ENCODE assay signal across 9 mouse cellular contexts in genomic region chr2:156996576-156996975, GRCm38 (mm10). TPM values are rescaled to one million over a fixed set of nuclear protein-coding genes. Genes with fewer than 3 reads are reported as not detected.
DNase-seq lines count a peak whose midpoint lies in the region; ATAC-seq and TF ChIP-seq lines count a peak whose summit lies in the region.
"Had no signal": no experiment of that assay in that cellular context is flagged by ENCODE, and none has a peak within 500 bp of the region (broad histone marks: within the 10 kb centered on the region; RNA-seq: fewer than 3 reads in every experiment).

No protein-coding gene starts in this region.

- no peak overlapping the region for H3K27ac ChIP-seq in forebrain, embryonic 11.5 days (ENCODE audit: low read depth, low read length)
- no peak overlapping the region for H3K27ac ChIP-seq in forebrain, embryonic 15.5 days (replicated peaks)
- no peak overlapping the region for H3K27ac ChIP-seq in liver, adult 2 months (replicated peaks; ENCODE audit: insufficient read depth, low read depth, low read length)
- no peak overlapping the region for H3K27ac ChIP-seq in liver, embryonic 12.5 days
- H3K27ac ChIP-seq: heart, embryonic 15.5 days had no signal

- H3K4me1 ChIP-seq in forebrain, embryonic 11.5 days (replicated peaks; ENCODE audit: control insufficient read depth, insufficient read depth, low read length): no peaks in the 10 kb centered on the region
- H3K4me1 ChIP-seq in forebrain, embryonic 15.5 days: no peaks in the 10 kb centered on the region
- H3K4me1 ChIP-seq in liver, adult 2 months (ENCODE audit: control insufficient read depth, insufficient read depth, low read length): no peaks in the 10 kb centered on the region
- H3K4me1 ChIP-seq in liver, embryonic 12.5 days: peaks cover 8% of the 10 kb centered on the region; the same call in 1 of the 2 replicates
- H3K4me1 ChIP-seq: heart, embryonic 15.5 days had no signal

- TF ChIP-seq CTCF in liver, adult 2 months (IDR thresholded peaks at IDR 0.05; ENCODE audit: low read depth, low read length): peak; percentile 60

- H3K9me3 ChIP-seq in forebrain, embryonic 11.5 days (ENCODE audit: control insufficient read depth, low read length): no peaks in the 10 kb centered on the region
- H3K9me3 ChIP-seq in forebrain, embryonic 15.5 days: no peaks in the 10 kb centered on the region
- no peaks in the 10 kb centered on the region for H3K9me3 ChIP-seq in liver, embryonic 12.5 days (replicated peaks)
- H3K9me3 ChIP-seq: heart, embryonic 15.5 days had no signal

- H3K27me3 ChIP-seq in forebrain, embryonic 11.5 days (ENCODE audit: control insufficient read depth, insufficient read depth, low read length): no peaks in the 10 kb centered on the region
- H3K27me3 ChIP-seq in forebrain, embryonic 15.5 days: no peaks in the 10 kb centered on the region
- no peaks in the 10 kb centered on the region for H3K27me3 ChIP-seq in liver, adult 2 months (ENCODE audit: control insufficient read depth, insufficient read depth, low read length)
- no peaks in the 10 kb centered on the region for H3K27me3 ChIP-seq in liver, embryonic 12.5 days (replicated peaks)
- H3K27me3 ChIP-seq: heart, embryonic 15.5 days had no signal

- no peak overlapping the region for H3K4me2 ChIP-seq in forebrain, embryonic 11.5 days (ENCODE audit: low read depth, low read length, severe bottlenecking)
- H3K4me2 ChIP-seq in forebrain, embryonic 15.5 days (replicated peaks): no peak overlapping the region
- H3K4me2 ChIP-seq in liver, embryonic 12.5 days: no peak overlapping the region
- H3K4me2 ChIP-seq: heart, embryonic 15.5 days had no signal

- H3K9ac ChIP-seq in forebrain, embryonic 11.5 days (ENCODE audit: low read length): no peak overlapping the region
- no peak overlapping the region for H3K9ac ChIP-seq in forebrain, embryonic 15.5 days (replicated peaks)
- no peak overlapping the region for H3K9ac ChIP-seq in liver, adult 2 months (ENCODE audit: low read depth, low read length)
- H3K9ac ChIP-seq in liver, embryonic 12.5 days: no peak overlapping the region
- H3K9ac ChIP-seq: heart, embryonic 15.5 days had no signal

- WGBS in forebrain, embryonic 11.5 days: 78% methylated on average over 6 of the region's 6 CpGs
- WGBS in forebrain, embryonic 15.5 days: 73% methylated on average over 6 of the region's 6 CpGs
- WGBS in liver, adult 2 months: 58% methylated on average over 6 of the region's 6 CpGs
- 63% methylated on average over 6 of the region's 6 CpGs for WGBS in liver, embryonic 12.5 days (ENCODE audit: insufficient replicate concordance)

- H3K36me3 ChIP-seq in forebrain, embryonic 11.5 days (ENCODE audit: control insufficient read depth, insufficient read depth, low read length): no peaks in the 10 kb centered on the region; the same call in 1 of the 2 replicates
- peaks cover 3% of the 10 kb centered on the region; the same call in 1 of the 2 replicates for H3K36me3 ChIP-seq in forebrain, embryonic 15.5 days
- H3K36me3 ChIP-seq in liver, adult 2 months (ENCODE audit: control insufficient read depth, insufficient read depth, low read length): no peaks in the 10 kb centered on the region
- peaks cover 90% of the 10 kb centered on the region for H3K36me3 ChIP-seq in liver, embryonic 12.5 days

- peak; percentile 50 for DNase-seq in forebrain, embryonic 11.5 days (ENCODE audit: low spot score)
- DNase-seq in liver, adult 2 months (ENCODE audit: extremely low read depth, low read depth, low spot score): peak; percentile 59
- peak; percentile 40 to 57 for DNase-seq in adrenal gland, postnatal 36 days
- DNase-seq in kidney, postnatal 10 days: peak; percentile 78
- DNase-seq in retina, postnatal 7 days (ENCODE audit: low read depth, low spot score): peak; percentile 72

- TF ChIP-seq POLR2A in liver, adult 2 months (IDR thresholded peaks at IDR 0.05; ENCODE audit: extremely low read depth, insufficient read depth, low read length): no peak

- peaks cover 2% of the 10 kb centered on the region; the same call in 1 of the 2 replicates for H3K79me2 ChIP-seq in liver, adult 2 months (ENCODE audit: control insufficient read depth, insufficient read depth, low read length)

- no peak overlapping the region for H3K4me3 ChIP-seq in forebrain, embryonic 11.5 days (ENCODE audit: low read depth, low read length)
- H3K4me3 ChIP-seq in forebrain, embryonic 15.5 days: no peak overlapping the region
- no peak overlapping the region for H3K4me3 ChIP-seq in liver, adult 2 months (ENCODE audit: insufficient read depth, low read depth, low read length)
- H3K4me3 ChIP-seq in liver, embryonic 12.5 days: no peak overlapping the region
- H3K4me3 ChIP-seq: heart, embryonic 15.5 days had no signal

- no peak for ATAC-seq in forebrain, embryonic 11.5 days (replicated peaks; ENCODE audit: low FRiP score)
- no peak for ATAC-seq in forebrain, embryonic 15.5 days (replicated peaks)
- ATAC-seq in liver, embryonic 12.5 days: no peak
- ATAC-seq in erythroblast, adult 5-6 weeks (replicated peaks; ENCODE audit: low FRiP score, poor library complexity, severe bottlenecking): no peak

RNA-seq across cellular contexts. Expression of gene Ndrg3, which starts 4.7 kb away (rescaled TPM):
- polyA plus RNA-seq in forebrain, embryonic 11.5 days (2014; fragmentation: Nextera tagmentation; extraction: Ambion mirVana): 51.1 and 51.5 TPM in 2 replicates
- 121 and 123 TPM in 2 replicates for polyA plus RNA-seq in forebrain, embryonic 15.5 days (2015; fragmentation: Nextera tagmentation; extraction: Ambion mirVana)
- total RNA-seq in liver, adult 2 months (2014; rRNA removed): 9.1 and 9.7 TPM in 2 replicates
- 17.6 and 20.8 TPM in 2 replicates for polyA plus RNA-seq in liver, adult 2 months (2012; rRNA removed)
- 55.4 and 56.4 TPM in 2 replicates for polyA plus RNA-seq in liver, embryonic 12.5 days (2016; fragmentation: Nextera tagmentation; extraction: Ambion mirVana)
- total RNA-seq in adrenal gland, postnatal 36 days (2021): 10 to 100 TPM; 59.8 to 64.1 TPM
- total RNA-seq in erythroblast, adult 5-6 weeks (2015; ENCODE audit: low replicate concordance): 15.3 and 15.6 TPM in 2 replicates
- 9.2 and 10.3 TPM in 2 replicates for total RNA-seq in erythroblast, adult 5-6 weeks (2017; ENCODE audit: low replicate concordance)

RNA-seq across cellular contexts. Expression of gene Dsn1, which starts 10.4 kb away (rescaled TPM):
- polyA plus RNA-seq in forebrain, embryonic 11.5 days (2014; fragmentation: Nextera tagmentation; extraction: Ambion mirVana): 59.1 and 64.4 TPM in 2 replicates
- polyA plus RNA-seq in forebrain, embryonic 15.5 days (2015; fragmentation: Nextera tagmentation; extraction: Ambion mirVana): 21.7 and 23.1 TPM in 2 replicates
- 1.0 TPM in 2 replicates for total RNA-seq in liver, adult 2 months (2014; rRNA removed)
- 0.10 and 0.49 TPM in 2 replicates for polyA plus RNA-seq in liver, adult 2 months (2012; rRNA removed)
- polyA plus RNA-seq in liver, embryonic 12.5 days (2016; fragmentation: Nextera tagmentation; extraction: Ambion mirVana): 38.7 TPM in 2 replicates
- total RNA-seq in adrenal gland, postnatal 36 days (2021): 1 to 10 TPM; 4.4 to 7.2 TPM
- 12.3 and 14.8 TPM in 2 replicates for total RNA-seq in erythroblast, adult 5-6 weeks (2015; ENCODE audit: low replicate concordance)
- total RNA-seq in erythroblast, adult 5-6 weeks (2017; ENCODE audit: low replicate concordance): 21.2 TPM in 2 replicates

Comparison
In these comparisons a context has a peak if more than half of its experiments do, and no peak if none do; other contexts are left out.
1. RNA of gene Dsn1, which starts 10.4 kb away (polyA plus RNA-seq): 59.1 to 64.4 TPM in forebrain, embryonic 11.5 days, 38.7 TPM in liver, embryonic 12.5 days and 21.7 to 23.1 TPM in forebrain, embryonic 15.5 days; 0.10 to 0.49 TPM in liver, adult 2 months; every median in the first group is over 10 times any median in the second.
2. Peak in every context shown above with its lines, with median percentiles within 50 percentile points of each other: DNase-seq.